Mouse (Mus musculus): ENCODE results near the gene Lysmd1. TPM values are rescaled to one million over a fixed set of nuclear protein-coding genes. Genes with fewer than 3 reads are reported as not detected.

Lysmd1 gene
- polyA plus RNA-seq, 1 experiment from 2014 or later = 31.4 TPM

- no peak overlapping the region for H3K9ac ChIP-seq (ENCODE audit: low read length)
- H3K27ac ChIP-seq (ENCODE audit: low read depth, low read length) = no peak overlapping the region
- peaks cover 42% of the 10 kb centered on the region for H3K27me3 ChIP-seq (replicated peaks; ENCODE audit: control insufficient read depth, insufficient read depth, low read length)
- H3K4me1 ChIP-seq (ENCODE audit: control insufficient read depth, insufficient read depth, low read length) = peaks cover 7% of the 10 kb centered on the region; the same call in 1 of the 2 replicates
- peak; percentile 85 for DNase-seq (ENCODE audit: low spot score)
- WGBS = 4% methylated on average over 16 of the region's 16 CpGs
- ATAC-seq = peak; percentile 67
- peaks cover 49% of the 10 kb centered on the region for H3K36me3 ChIP-seq (ENCODE audit: control insufficient read depth, insufficient read depth, low read length)
- H3K4me2 ChIP-seq (ENCODE audit: low read length) = peak overlapping the region; percentile 42
- H3K4me3 ChIP-seq (ENCODE audit: low read depth, low read length) = no peak overlapping the region
- no peaks in the 10 kb centered on the region for H3K9me3 ChIP-seq (replicated peaks; ENCODE audit: control insufficient read depth, low read length)
These were observed 40.2 kb downstream of the Lysmd1 start for GRCm38 (mm10) chr3:95174011-95174592.

GRCm38 (mm10) chr3:95176500-95176899 is 42.6 kb downstream of the Lysmd1 start:
- H3K4me1 ChIP-seq (ENCODE audit: control insufficient read depth, insufficient read depth, low read length) = peaks cover 7% of the 10 kb centered on the region; the same call in 1 of the 2 replicates
- H3K4me3 ChIP-seq (ENCODE audit: low read depth, low read length) = no peak overlapping the region
- no peak overlapping the region for H3K9ac ChIP-seq (ENCODE audit: low read length)
- no peak overlapping the region for H3K4me2 ChIP-seq (ENCODE audit: low read length)
- WGBS = 61% methylated on average over 3 of the region's 3 CpGs
- peaks cover 25% of the 10 kb centered on the region for H3K36me3 ChIP-seq (ENCODE audit: control insufficient read depth, insufficient read depth, low read length)
- H3K27ac ChIP-seq (ENCODE audit: low read depth, low read length) = no peak overlapping the region
- no peaks in the 10 kb centered on the region for H3K9me3 ChIP-seq (replicated peaks; ENCODE audit: control insufficient read depth, low read length)
- DNase-seq (ENCODE audit: low spot score) = no peak
- peaks cover 25% of the 10 kb centered on the region for H3K27me3 ChIP-seq (replicated peaks; ENCODE audit: control insufficient read depth, insufficient read depth, low read length)
- ATAC-seq = no peak

- H3K4me2 ChIP-seq (ENCODE audit: low read length) = no peak overlapping the region
- peaks cover 14% of the 10 kb centered on the region for H3K36me3 ChIP-seq (ENCODE audit: control insufficient read depth, insufficient read depth, low read length)
- H3K4me3 ChIP-seq (ENCODE audit: low read depth, low read length) = no peak overlapping the region
- WGBS = 84% methylated on average over 6 of the region's 6 CpGs
- H3K4me1 ChIP-seq (ENCODE audit: control insufficient read depth, insufficient read depth, low read length) = peaks cover 7% of the 10 kb centered on the region; the same call in 1 of the 2 replicates
- ATAC-seq (no peak), DNase-seq (ENCODE audit: low spot score) (no peak)
- no peak overlapping the region for H3K27ac ChIP-seq (ENCODE audit: low read depth, low read length)
- no peaks in the 10 kb centered on the region for H3K9me3 ChIP-seq (replicated peaks; ENCODE audit: control insufficient read depth, low read length)
- H3K27me3 ChIP-seq (replicated peaks; ENCODE audit: control insufficient read depth, insufficient read depth, low read length) = peaks cover 14% of the 10 kb centered on the region
- no peak overlapping the region for H3K9ac ChIP-seq (ENCODE audit: low read length)
These were observed 43.7 kb downstream of the Lysmd1 start for GRCm38 (mm10) chr3:95177583-95177982.

GRCm38 (mm10) chr3:95178948-95179347 is 45.1 kb downstream of the Lysmd1 start:
- Histone ChIP-seq H3K27ac (ENCODE audit: low read depth, low read length) (no peak overlapping the region), H3K4me3 (ENCODE audit: low read depth, low read length) (no peak overlapping the region), H3K27me3 (replicated peaks; ENCODE audit: control insufficient read depth, insufficient read depth, low read length) (peaks cover 2% of the 10 kb centered on the region; the same call in 1 of the 2 replicates), H3K4me1 (ENCODE audit: control insufficient read depth, insufficient read depth, low read length) (peaks cover 2% of the 10 kb centered on the region; the same call in 1 of the 2 replicates), H3K36me3 (ENCODE audit: control insufficient read depth, insufficient read depth, low read length) (peaks cover 10% of the 10 kb centered on the region; the same call in 1 of the 2 replicates), H3K9me3 (replicated peaks; ENCODE audit: control insufficient read depth, low read length) (no peaks in the 10 kb centered on the region), H3K4me2 (ENCODE audit: low read length) (no peak overlapping the region), H3K9ac (ENCODE audit: low read length) (no peak overlapping the region)
- 85% methylated on average over 5 of the region's 5 CpGs for WGBS
- ATAC-seq (no peak), DNase-seq (ENCODE audit: low spot score) (no peak)

GRCm38 (mm10) chr3:95179890-95180289 is 46.0 kb downstream of the Lysmd1 start:
- Histone ChIP-seq H3K27ac (ENCODE audit: low read depth, low read length) (no peak overlapping the region), H3K4me2 (ENCODE audit: low read length) (no peak overlapping the region), H3K4me3 (ENCODE audit: low read depth, low read length) (no peak overlapping the region), H3K27me3 (replicated peaks; ENCODE audit: control insufficient read depth, insufficient read depth, low read length) (no peaks in the 10 kb centered on the region), H3K9ac (ENCODE audit: low read length) (no peak overlapping the region), H3K9me3 (replicated peaks; ENCODE audit: control insufficient read depth, low read length) (no peaks in the 10 kb centered on the region), H3K36me3 (ENCODE audit: control insufficient read depth, insufficient read depth, low read length) (peaks cover 17% of the 10 kb centered on the region; the same call in 1 of the 2 replicates), H3K4me1 (ENCODE audit: control insufficient read depth, insufficient read depth, low read length) (no peaks in the 10 kb centered on the region)
- ATAC-seq = no peak
- WGBS = 82% methylated on average over 3 of the region's 3 CpGs
- no peak for DNase-seq (ENCODE audit: low spot score)

- peaks cover 33% of the 10 kb centered on the region for H3K36me3 ChIP-seq (ENCODE audit: control insufficient read depth, insufficient read depth, low read length)
- 68% methylated on average over 1 of the region's 1 CpGs for WGBS
- no peaks in the 10 kb centered on the region for H3K27me3 ChIP-seq (replicated peaks; ENCODE audit: control insufficient read depth, insufficient read depth, low read length)
- H3K4me1 ChIP-seq (ENCODE audit: control insufficient read depth, insufficient read depth, low read length) = no peaks in the 10 kb centered on the region
- H3K4me2 ChIP-seq (ENCODE audit: low read length) = no peak overlapping the region
- H3K9ac ChIP-seq (ENCODE audit: low read length) = no peak overlapping the region
- H3K9me3 ChIP-seq (replicated peaks; ENCODE audit: control insufficient read depth, low read length) = no peaks in the 10 kb centered on the region
- no peak for ATAC-seq
- no peak overlapping the region for H3K27ac ChIP-seq (ENCODE audit: low read depth, low read length)
- DNase-seq (ENCODE audit: low spot score) = no peak
- H3K4me3 ChIP-seq (ENCODE audit: low read depth, low read length) = no peak overlapping the region
These were observed 48.0 kb downstream of the Lysmd1 start for GRCm38 (mm10) chr3:95181841-95182240.

GRCm38 (mm10) chr3:95184796-95185577 is 51.1 kb downstream of the Lysmd1 start:
- Histone ChIP-seq H3K9me3 (replicated peaks; ENCODE audit: control insufficient read depth, low read length) (no peaks in the 10 kb centered on the region), H3K4me1 (ENCODE audit: control insufficient read depth, insufficient read depth, low read length) (no peaks in the 10 kb centered on the region), H3K36me3 (ENCODE audit: control insufficient read depth, insufficient read depth, low read length) (peaks cover 65% of the 10 kb centered on the region), H3K27me3 (replicated peaks; ENCODE audit: control insufficient read depth, insufficient read depth, low read length) (no peaks in the 10 kb centered on the region), H3K27ac (ENCODE audit: low read depth, low read length) (no peak overlapping the region), H3K4me2 (ENCODE audit: low read length) (no peak overlapping the region), H3K9ac (ENCODE audit: low read length) (no peak overlapping the region), H3K4me3 (ENCODE audit: low read depth, low read length) (no peak overlapping the region)
- 90% methylated on average over 9 of the region's 9 CpGs for WGBS
- ATAC-seq (no peak), DNase-seq (ENCODE audit: low spot score) (no peak)

- ATAC-seq (no peak), DNase-seq (ENCODE audit: low spot score) (no peak)
- Histone ChIP-seq H3K27ac (ENCODE audit: low read depth, low read length) (no peak overlapping the region), H3K9ac (ENCODE audit: low read length) (no peak overlapping the region), H3K4me2 (ENCODE audit: low read length) (no peak overlapping the region), H3K4me3 (ENCODE audit: low read depth, low read length) (no peak overlapping the region), H3K9me3 (replicated peaks; ENCODE audit: control insufficient read depth, low read length) (no peaks in the 10 kb centered on the region), H3K27me3 (replicated peaks; ENCODE audit: control insufficient read depth, insufficient read depth, low read length) (no peaks in the 10 kb centered on the region), H3K36me3 (ENCODE audit: control insufficient read depth, insufficient read depth, low read length) (peaks cover 70% of the 10 kb centered on the region), H3K4me1 (ENCODE audit: control insufficient read depth, insufficient read depth, low read length) (no peaks in the 10 kb centered on the region)
- 90% methylated on average over 2 of the region's 2 CpGs for WGBS
These were observed 52.2 kb downstream of the Lysmd1 start for GRCm38 (mm10) chr3:95186100-95186499.

GRCm38 (mm10) chr3:95186888-95187287 is 53.0 kb downstream of the Lysmd1 start:
- Histone ChIP-seq H3K4me1 (ENCODE audit: control insufficient read depth, insufficient read depth, low read length) (no peaks in the 10 kb centered on the region), H3K36me3 (ENCODE audit: control insufficient read depth, insufficient read depth, low read length) (peaks cover 70% of the 10 kb centered on the region), H3K27ac (ENCODE audit: low read depth, low read length) (no peak overlapping the region), H3K4me2 (ENCODE audit: low read length) (no peak overlapping the region), H3K9me3 (replicated peaks; ENCODE audit: control insufficient read depth, low read length) (no peaks in the 10 kb centered on the region), H3K9ac (ENCODE audit: low read length) (no peak overlapping the region), H3K27me3 (replicated peaks; ENCODE audit: control insufficient read depth, insufficient read depth, low read length) (no peaks in the 10 kb centered on the region), H3K4me3 (ENCODE audit: low read depth, low read length) (no peak overlapping the region)
- DNase-seq (ENCODE audit: low spot score) (no peak), ATAC-seq (no peak)
- 88% methylated on average over 6 of the region's 6 CpGs for WGBS

Data from forebrain, embryonic 14.5 days (tissue).